In the genomic region with DNA sequence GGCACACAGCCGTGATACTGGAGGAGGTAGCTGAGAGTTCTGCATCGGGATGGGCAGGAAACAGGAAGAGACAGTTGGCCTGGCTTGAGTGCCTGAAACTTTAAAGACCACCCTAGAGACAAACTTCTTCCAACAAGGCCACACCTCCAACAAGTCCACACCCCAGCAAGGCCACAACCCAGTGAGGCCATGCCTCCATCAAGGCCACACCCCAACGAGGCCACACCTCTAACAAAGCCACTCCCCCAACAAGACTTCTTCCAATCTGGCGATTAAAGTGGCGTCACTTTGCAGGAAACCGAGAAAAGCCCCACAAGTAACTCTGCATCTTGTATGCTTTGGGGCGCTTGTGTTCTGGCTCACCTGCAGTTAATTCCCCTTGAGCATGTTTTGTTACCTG, we compare ENCODE assay signal across 20 mouse cellular contexts. TPM values are rescaled to one million over a fixed set of nuclear protein-coding genes. Genes with fewer than 3 reads are reported as not detected.
DNase-seq lines count a peak whose midpoint lies in the region; TF ChIP-seq lines count a peak whose summit lies in the region.
"Had no signal": no experiment of that assay in that cellular context is flagged by ENCODE, and none has a peak within 500 bp of the region (broad histone marks: within the 10 kb centered on the region; RNA-seq: fewer than 3 reads in every experiment).

No protein-coding gene starts in this region.

- peaks cover 18% of the 10 kb centered on the region for H3K4me1 ChIP-seq in E14TG2a.4 (replicated peaks; ENCODE audit: low read depth, low read length)
- H3K4me1 ChIP-seq: embryonic facial prominence, embryonic 12.5 days; heart, embryonic 13.5 days; midbrain, embryonic 13.5 days had no signal

- H3K4me3 ChIP-seq in E14TG2a.4 (replicated peaks; ENCODE audit: low read length): peak overlapping the region; percentile 58
- H3K4me3 ChIP-seq: embryonic facial prominence, embryonic 12.5 days; forebrain, embryonic 10.5 days; heart, embryonic 13.5 days; liver, embryonic 12.5 days; midbrain, embryonic 13.5 days had no signal

- intact Hi-C loops in heart, postnatal 36 days (cut with DNase I): no loop called here

- no peaks in the 10 kb centered on the region for H3K27me3 ChIP-seq in E14TG2a.4 (ENCODE audit: insufficient read depth, low read length)
- H3K27me3 ChIP-seq: embryonic facial prominence, embryonic 12.5 days; heart, embryonic 13.5 days had no signal

- H3K9me3 ChIP-seq in E14TG2a.4 (ENCODE audit: low read length): no peaks in the 10 kb centered on the region
- H3K9me3 ChIP-seq: embryonic facial prominence, embryonic 12.5 days; forebrain, embryonic 10.5 days; heart, embryonic 13.5 days; liver, embryonic 12.5 days; midbrain, embryonic 13.5 days had no signal

- no peak for TF ChIP-seq CTCF in E14TG2a.4 (conservative IDR thresholded peaks at IDR 0.05; ENCODE audit: low read length)

- DNase-seq in kidney, postnatal 14 days: peak; percentile 15
- DNase-seq in kidney, adult 8-10 months: no peak
- DNase-seq in 416B (ENCODE audit: low read depth): peak; percentile 11
- peak; percentile 10 for DNase-seq in c-Kit-positive CD71-positive TER-119-negative erythroid progenitor cells, embryonic 14.5 days (ENCODE audit: low read depth)
- DNase-seq in heart, postnatal 36 days: no peak
- no peak for DNase-seq in right cerebral cortex, postnatal 4 days
- DNase-seq: cerebellum, postnatal 14 days; kidney, postnatal 25 days; layer of hippocampus, postnatal 36 days; right cerebral cortex, postnatal 14 days; thymus, adult 18-20 months had no signal

- H3K36me3 ChIP-seq in E14TG2a.4 (ENCODE audit: insufficient read depth, low read length): peaks cover 23% of the 10 kb centered on the region
- H3K36me3 ChIP-seq: embryonic facial prominence, embryonic 12.5 days; forebrain, embryonic 10.5 days; liver, embryonic 12.5 days; midbrain, embryonic 13.5 days had no signal

RNA-seq across cellular contexts. Expression of a gene that starts 34.7 kb away (rescaled TPM):
- not detected for total RNA-seq in heart, postnatal 36 days (2021)
- total RNA-seq: adrenal gland, postnatal 4 days; hematopoietic stem cell, adult 5-6 weeks; layer of hippocampus, postnatal 36 days; left cerebral cortex, postnatal 36 days had no signal

RNA-seq across cellular contexts. Expression of a gene that starts 50.0 kb away (rescaled TPM):
- total RNA-seq in heart, postnatal 36 days (2021): under 1 TPM in 1 of 2 experiments, not detected in 1; 0.14 TPM

Comparison
In these comparisons a context has a peak if more than half of its experiments do, and no peak if none do; other contexts are left out.
1. DNase-seq: peak in kidney, postnatal 14 days (single experiment), 416B (single experiment) and c-Kit-positive CD71-positive TER-119-negative erythroid progenitor cells, embryonic 14.5 days (single experiment); none in kidney, adult 8-10 months (0 of 2), heart, postnatal 36 days (0 of 2) and right cerebral cortex, postnatal 4 days (single experiment).